15 mouse cellular contexts compared by ENCODE assay signal in the genomic region with DNA sequence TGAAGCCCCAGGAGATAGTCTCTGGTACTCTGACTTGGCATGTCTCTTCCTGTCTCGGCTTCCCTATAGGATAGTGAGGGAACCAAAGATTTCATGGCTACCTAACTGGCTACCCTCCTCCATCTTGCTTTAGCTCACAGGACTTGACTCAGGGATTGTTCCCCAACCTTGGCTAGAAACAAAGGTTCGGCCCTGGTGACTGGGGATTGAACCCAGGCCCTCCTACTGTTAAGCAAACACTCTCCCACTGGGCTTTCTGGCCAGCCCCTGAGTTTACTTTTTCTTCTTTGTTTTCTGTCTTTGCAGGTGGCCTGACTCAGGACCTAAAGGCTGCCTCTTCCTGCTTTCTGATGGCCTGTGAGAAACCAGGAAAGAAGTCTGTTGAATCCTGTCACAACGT. TPM values are rescaled to one million over a fixed set of nuclear protein-coding genes. Genes with fewer than 3 reads are reported as not detected.
DNase-seq lines count a peak whose midpoint lies in the region; ATAC-seq and TF ChIP-seq lines count a peak whose summit lies in the region.
"Had no signal": no experiment of that assay in that cellular context is flagged by ENCODE, and none has a peak within 500 bp of the region (broad histone marks: within the 10 kb centered on the region; RNA-seq: fewer than 3 reads in every experiment).

No protein-coding gene starts in this region.

- 0 out of 2 replicates have a peak overlapping the region, but pooled peaks have one; percentile 22 for H3K27ac ChIP-seq in intestine, embryonic 15.5 days
- H3K27ac ChIP-seq in intestine, postnatal 0 days (ENCODE audit: low read depth, low read length): no peak overlapping the region
- H3K27ac ChIP-seq in ES-E14 (ENCODE audit: insufficient read depth, low read depth, low read length, poor library complexity, severe bottlenecking): peak overlapping the region; percentile 62
- H3K27ac ChIP-seq in hindbrain, embryonic 16.5 days (ENCODE audit: low read depth, low read length): peak overlapping the region; percentile 52; the same call in 1 of the 2 replicates
- H3K27ac ChIP-seq: heart, embryonic 10.5 days had no signal

- H3K4me2 ChIP-seq in intestine, embryonic 15.5 days (replicated peaks): no peak overlapping the region
- H3K4me2 ChIP-seq in intestine, postnatal 0 days (replicated peaks; ENCODE audit: low read depth): no peak overlapping the region
- H3K4me2 ChIP-seq in hindbrain, embryonic 16.5 days (ENCODE audit: low read length): no peak overlapping the region

- peaks cover 19% of the 10 kb centered on the region; the same call in 1 of the 2 replicates for H3K36me3 ChIP-seq in intestine, embryonic 15.5 days
- peaks cover 36% of the 10 kb centered on the region for H3K36me3 ChIP-seq in intestine, postnatal 0 days (ENCODE audit: control insufficient read depth, insufficient read depth)
- H3K36me3 ChIP-seq in E14TG2a.4 (ENCODE audit: insufficient read depth, low read length) (peaks cover 68% of the 10 kb centered on the region), ES-E14 (ENCODE audit: control insufficient read depth, insufficient read depth, low read length, poor library complexity, severe bottlenecking) (peaks cover 12% of the 10 kb centered on the region)
- H3K36me3 ChIP-seq in hindbrain, embryonic 16.5 days (ENCODE audit: control insufficient read depth, insufficient read depth, low read length): peaks cover 12% of the 10 kb centered on the region

- no peak overlapping the region for H3K9ac ChIP-seq in intestine, embryonic 15.5 days
- H3K9ac ChIP-seq in intestine, postnatal 0 days (ENCODE audit: low read depth, low read length): no peak overlapping the region
- H3K9ac ChIP-seq in ES-E14 (ENCODE audit: insufficient read depth, low read depth, low read length, poor library complexity, severe bottlenecking): no peak overlapping the region
- H3K9ac ChIP-seq in hindbrain, embryonic 16.5 days (ENCODE audit: low read depth, low read length): no peak overlapping the region; the same call in 1 of the 2 replicates

- no peak for DNase-seq in ES-E14 (ENCODE audit: low read depth, low spot score)
- no peak for DNase-seq in ovary, postnatal 14 days (ENCODE audit: low spot score)
- no peak for DNase-seq in urinary bladder, postnatal 14 days (ENCODE audit: low spot score)
- DNase-seq in embryo, embryonic 10 days (ENCODE audit: low spot score): no peak
- DNase-seq: gastrocnemius, postnatal 14 days; heart, postnatal 36 days; kidney, adult 9 months had no signal

- H3K4me1 ChIP-seq in intestine, embryonic 15.5 days (replicated peaks): 0 out of 2 replicates have a peak, but pooled peaks cover 8% of the 10 kb centered on the region
- H3K4me1 ChIP-seq in intestine, postnatal 0 days (replicated peaks; ENCODE audit: control insufficient read depth, insufficient read depth, low read length): no peaks in the 10 kb centered on the region
- peaks cover 78% of the 10 kb centered on the region for H3K4me1 ChIP-seq in E14TG2a.4 (replicated peaks; ENCODE audit: low read depth, low read length)
- peaks cover 10 to 18% of the 10 kb centered on the region in 2 experiments for H3K4me1 ChIP-seq in ES-E14 (ENCODE audit: control insufficient read depth in 2 of 2, insufficient read depth in 2 of 2, low read length in 2 of 2, poor library complexity in 1 of 2)
- no peaks in the 10 kb centered on the region for H3K4me1 ChIP-seq in hindbrain, embryonic 16.5 days (ENCODE audit: control insufficient read depth, insufficient read depth, low read depth, low read length)

- no peak for TF ChIP-seq CTCF in intestine, postnatal 0 days (IDR thresholded peaks at IDR 0.05; ENCODE audit: low read depth)
- no peak for TF ChIP-seq CTCF in E14TG2a.4 (conservative IDR thresholded peaks at IDR 0.05; ENCODE audit: low read length)

- H3K4me3 ChIP-seq in intestine, embryonic 15.5 days (replicated peaks): no peak overlapping the region
- no peak overlapping the region for H3K4me3 ChIP-seq in intestine, postnatal 0 days (ENCODE audit: low read depth, low read length)
- peak overlapping the region; percentile 49 for H3K4me3 ChIP-seq in E14TG2a.4 (replicated peaks; ENCODE audit: low read length)
- no peak overlapping the region for H3K4me3 ChIP-seq in ES-E14 (ENCODE audit: insufficient read depth in 1 of 2, low read depth in 1 of 2, low read length in 2 of 2, poor library complexity in 1 of 2, severe bottlenecking in 1 of 2)
- no peak overlapping the region for H3K4me3 ChIP-seq in hindbrain, embryonic 16.5 days (ENCODE audit: low read length)
- H3K4me3 ChIP-seq: heart, embryonic 10.5 days had no signal

- no peak for ATAC-seq in intestine, embryonic 15.5 days
- ATAC-seq in intestine, postnatal 0 days: no peak
- no peak for ATAC-seq in hindbrain, embryonic 16.5 days
- ATAC-seq: CD4-positive, CD25-positive, alpha-beta regulatory T cell, adult 4 months had no signal

- WGBS in intestine, embryonic 15.5 days: 49% methylated on average over 3 of the region's 3 CpGs
- WGBS in intestine, postnatal 0 days: 39% methylated on average over 3 of the region's 3 CpGs
- WGBS in hindbrain, embryonic 16.5 days: 39% methylated on average over 3 of the region's 3 CpGs

- H3K9me3 ChIP-seq in intestine, embryonic 15.5 days: no peaks in the 10 kb centered on the region
- H3K9me3 ChIP-seq in intestine, postnatal 0 days (ENCODE audit: control insufficient read depth): no peaks in the 10 kb centered on the region
- H3K9me3 ChIP-seq in E14TG2a.4 (ENCODE audit: low read length) (no peaks in the 10 kb centered on the region), ES-E14 (ENCODE audit: control insufficient read depth, insufficient read depth, low read depth, low read length) (no peaks in the 10 kb centered on the region)
- no peaks in the 10 kb centered on the region for H3K9me3 ChIP-seq in hindbrain, embryonic 16.5 days (ENCODE audit: control insufficient read depth, low read length)
- H3K9me3 ChIP-seq: heart, embryonic 10.5 days had no signal

- H3K27me3 ChIP-seq in intestine, embryonic 15.5 days (replicated peaks): no peaks in the 10 kb centered on the region
- no peaks in the 10 kb centered on the region for H3K27me3 ChIP-seq in intestine, postnatal 0 days (replicated peaks; ENCODE audit: control insufficient read depth, insufficient read depth, low read length)
- no peaks in the 10 kb centered on the region for H3K27me3 ChIP-seq in E14TG2a.4 (ENCODE audit: insufficient read depth, low read length)
- no peaks in the 10 kb centered on the region for H3K27me3 ChIP-seq in hindbrain, embryonic 16.5 days (replicated peaks; ENCODE audit: control insufficient read depth, insufficient read depth, low read length)

- in situ Hi-C loops in ES-E14 (cut with MboI; ENCODE audit: low sequenced_read_pairs in 2 of 2, unreplicated experiment in 2 of 2): no loop called here

TF ChIP-seq in ES-E14, 5 proteins besides CTCF, POLR2A, EP300 and RAD21:
- TF ChIP-seq ZC3H11A (IDR thresholded peaks at IDR 0.05; ENCODE audit: borderline replicate concordance, low read depth, low read length): no peak
- TF ChIP-seq CHD2 (IDR thresholded peaks at IDR 0.05; ENCODE audit: low read depth, low read length): no peak
- TF ChIP-seq ZNF384 (IDR thresholded peaks at IDR 0.05; ENCODE audit: low read depth, low read length): no peak
- no peak for TF ChIP-seq HCFC1 (IDR thresholded peaks at IDR 0.05; ENCODE audit: borderline replicate concordance, insufficient read depth, low read length)
- no peak for TF ChIP-seq MAFK (IDR thresholded peaks at IDR 0.05; ENCODE audit: insufficient read depth, low read depth, low read length)

RNA-seq across cellular contexts. Expression of gene Coa7, which starts 9.9 kb away (rescaled TPM):
- 65.2 and 65.3 TPM in 2 replicates for polyA plus RNA-seq in intestine, embryonic 15.5 days (2015; fragmentation: Nextera tagmentation; extraction: Ambion mirVana)
- polyA plus RNA-seq in intestine, postnatal 0 days (2015; fragmentation: Nextera tagmentation; extraction: Ambion mirVana): 83.6 and 91.4 TPM in 2 replicates
- 24.7 and 37.0 TPM in 2 replicates for total RNA-seq in ES-E14 (2012; rRNA removed)
- 50.1 and 56.7 TPM in 2 replicates for polyA plus RNA-seq in hindbrain, embryonic 16.5 days (2015; fragmentation: Nextera tagmentation; extraction: Ambion mirVana)

RNA-seq across cellular contexts. Expression of gene Zyg11b, which starts 36.9 kb away (rescaled TPM):
- 8.3 and 8.6 TPM in 2 replicates for polyA plus RNA-seq in intestine, embryonic 15.5 days (2015; fragmentation: Nextera tagmentation; extraction: Ambion mirVana)
- polyA plus RNA-seq in intestine, postnatal 0 days (2015; fragmentation: Nextera tagmentation; extraction: Ambion mirVana): 4.0 and 4.3 TPM in 2 replicates
- 13.3 and 13.6 TPM in 2 replicates for total RNA-seq in ES-E14 (2012; rRNA removed)
- 25.8 and 32.1 TPM in 2 replicates for polyA plus RNA-seq in hindbrain, embryonic 16.5 days (2015; fragmentation: Nextera tagmentation; extraction: Ambion mirVana)

RNA-seq across cellular contexts. Expression of gene Shisal2a, which starts 45.3 kb away (rescaled TPM):
- 1.3 and 1.6 TPM in 2 replicates for polyA plus RNA-seq in intestine, embryonic 15.5 days (2015; fragmentation: Nextera tagmentation; extraction: Ambion mirVana)
- 0.50 and 0.55 TPM in 2 replicates for polyA plus RNA-seq in intestine, postnatal 0 days (2015; fragmentation: Nextera tagmentation; extraction: Ambion mirVana)
- total RNA-seq in ES-E14 (2012; rRNA removed): 1.5 and 5.5 TPM in 2 replicates
- polyA plus RNA-seq in hindbrain, embryonic 16.5 days (2015; fragmentation: Nextera tagmentation; extraction: Ambion mirVana): 4.5 and 5.7 TPM in 2 replicates
- total RNA-seq: gastrocnemius, postnatal 14 days; heart, postnatal 36 days; layer of hippocampus, postnatal 10 days; neutrophil, adult 5-6 weeks had no signal
- polyA plus RNA-seq: CD4-positive, CD25-positive, alpha-beta regulatory T cell, adult 4 months had no signal
